Mouse (Mus musculus) embryonic stem cell, embryonic (primary cell): ENCODE measurements around the gene Muc16.

Experiments
- CTCF ChIA-PET, 4 experiments: fragments of 300-600 bp in 2 of 4; fragments of 350-600 bp in 2 of 4; sonication (Branson Sonifier 250); formaldehyde crosslinking; loops; one replicate each; lab custom pipeline; 2022; ENCODE audit warnings: inconsistent platforms in 2 of 4; lab: Charles Lee
- POLR2A ChIA-PET, 4 experiments: fragments of 300-600 bp in 2 of 4; fragments of 350-600 bp in 2 of 4; sonication (Branson Sonifier 250); formaldehyde crosslinking; loops; one replicate each; lab custom pipeline; 2022; ENCODE audit warnings: antibody characterized with exemption in 4 of 4, inconsistent platforms in 1 of 4; lab: Charles Lee

The Muc16 gene

GRCm38 (mm10) chr9:18674480-18675154 is at the start of gene Muc16:
Muc16 (minus strand) TSS chr9:18674530.
- CTCF ChIA-PET = interaction anchor here in 1 of 4 experiments (0.5 kb wide), 1 partner anchor 1427 kb away, joined by 3 read pairs; no protein-coding TSS in a partner anchor
- POLR2A ChIA-PET = no interaction called here

GRCm38 (mm10) chr9:18722712-18723099 is 48.4 kb upstream of the Muc16 start:
- POLR2A ChIA-PET = interaction anchor here in 2 of 4 experiments (0.9 to 2.1 kb wide), 4 partner anchors 11 to 14 kb away, joined by 3 to 10 read pairs (median 9); no protein-coding TSS in a partner anchor
- CTCF ChIA-PET = no interaction called here

GRCm38 (mm10) chr9:18721931-18722711 is 47.8 kb upstream of the Muc16 start:
- POLR2A ChIA-PET = interaction anchor here in 3 of 4 experiments (0.9 to 2.1 kb wide), 5 partner anchors 12 to 20 kb away, joined by 3 to 10 read pairs (median 3); no protein-coding TSS in a partner anchor
- CTCF ChIA-PET = no interaction called here

GRCm38 (mm10) chr9:18721011-18721410 is 46.7 kb upstream of the Muc16 start:
- ChIA-PET CTCF (no interaction called here), POLR2A (interaction anchor here in 2 of 4 experiments (1.8 to 2.1 kb wide), 2 partner anchors 13 kb away, joined by 10 read pairs; no protein-coding TSS in a partner anchor)

- POLR2A ChIA-PET = no interaction called here
- CTCF ChIA-PET = no interaction called here
These were observed 31.3 kb upstream of the Muc16 start for GRCm38 (mm10) chr9:18705628-18706027.

GRCm38 (mm10) chr9:18598366-18598765 is 76.0 kb downstream of the Muc16 start:
- CTCF ChIA-PET = no interaction called here
- POLR2A ChIA-PET = interaction anchor here in 2 of 4 experiments (0.6 to 1.2 kb wide), 2 partner anchors 11 to 12 kb away, joined by 3 read pairs; no protein-coding TSS in a partner anchor

- ChIA-PET POLR2A (interaction anchor here in 1 of 4 experiments (0.6 kb wide), 1 partner anchor 236 kb away, joined by 3 read pairs; no protein-coding TSS in a partner anchor), CTCF (interaction anchor here (0.7 to 1.5 kb wide), 4 partner anchors 237 kb away, joined by 3 to 10 read pairs (median 5); no protein-coding TSS in a partner anchor)
These were observed 166.2 kb downstream of the Muc16 start for GRCm38 (mm10) chr9:18508098-18508497.

- CTCF ChIA-PET = no interaction called here
- POLR2A ChIA-PET = no interaction called here
These were observed 196.2 kb downstream of the Muc16 start, which contains the start of the genes Zfp558 and Mbd3l1 for GRCm38 (mm10) chr9:18478168-18478567. Zfp558 (minus strand) TSS chr9:18478268. Mbd3l1 (plus strand) TSS chr9:18478359.

- ChIA-PET CTCF (no interaction called here), POLR2A (interaction anchor here in 2 of 4 experiments (0.5 to 0.8 kb wide), 2 partner anchors 9 to 22 kb away, joined by 3 read pairs; no protein-coding TSS in a partner anchor)
These were observed 200.8 kb downstream of the Muc16 start for GRCm38 (mm10) chr9:18473324-18474128.

GRCm38 (mm10) chr9:18468005-18468404 is 206.3 kb downstream of the Muc16 start:
- ChIA-PET CTCF (no interaction called here), POLR2A (no interaction called here)

- POLR2A ChIA-PET = no interaction called here
- CTCF ChIA-PET = no interaction called here
These were observed 207.0 kb downstream of the Muc16 start for GRCm38 (mm10) chr9:18467350-18467749.

GRCm38 (mm10) chr9:18456520-18456919 is 217.8 kb downstream of the Muc16 start:
- POLR2A ChIA-PET = no interaction called here
- CTCF ChIA-PET = no interaction called here
